Mouse (Mus musculus): ENCODE data around the gene Rala. TPM values are rescaled to one million over a fixed set of nuclear protein-coding genes. Genes with fewer than 3 reads are reported as not detected.
"Not testable (repeated sequence)": the region's sequence is repeated elsewhere in the genome, so short reads cannot be mapped to it uniquely, and the experiment has no call there.

The Rala gene
- total RNA-seq (2021), result 10 to 100 TPM; 59.2 to 60.3 TPM
- long read RNA-seq, experiment 1, transcript Rala-201 (5 exons, 2,688 nt), result major isoform, 106 of 123 reads
- long read RNA-seq, experiment 1, partial matches to known transcripts, result 15 of 123 reads
- long read RNA-seq, experiment 1, other reads (novel, unspliced or antisense), result 2 of 123 reads
- long read RNA-seq, experiment 2, transcript Rala-201 (5 exons, 2,688 nt), result major isoform, 66 of 77 reads
- long read RNA-seq, experiment 2, partial matches to known transcripts, result 10 of 77 reads
- long read RNA-seq, experiment 2, other reads (novel, unspliced or antisense), result 1 of 77 reads

- DNase-seq (ENCODE audit: low spot score in 2 of 2), result peak; percentile 94 to 97
Observed at GRCm38 (mm10) chr13:17944078-17944917, at the start of gene Rala. Gene Rala (minus strand): TSS chr13:17944239.

DNA sequence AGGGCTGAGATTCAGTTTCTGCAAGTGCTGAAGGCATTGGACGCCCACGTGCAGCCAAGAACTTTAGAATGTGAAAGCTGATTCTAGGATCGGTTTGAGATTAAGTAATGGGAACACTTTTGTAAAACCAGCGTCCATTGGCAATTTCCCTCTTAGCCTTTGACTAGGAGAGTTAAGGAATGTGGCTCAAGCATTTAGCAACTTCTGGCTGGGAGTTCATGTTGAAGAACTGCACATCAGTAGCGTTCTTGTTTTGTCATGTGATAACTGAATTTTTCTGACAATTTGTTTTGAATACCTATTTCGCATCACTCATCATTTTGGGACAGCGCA, 49.4 kb upstream of the Rala start:
- no peak for DNase-seq (ENCODE audit: low spot score in 2 of 2)

DNA sequence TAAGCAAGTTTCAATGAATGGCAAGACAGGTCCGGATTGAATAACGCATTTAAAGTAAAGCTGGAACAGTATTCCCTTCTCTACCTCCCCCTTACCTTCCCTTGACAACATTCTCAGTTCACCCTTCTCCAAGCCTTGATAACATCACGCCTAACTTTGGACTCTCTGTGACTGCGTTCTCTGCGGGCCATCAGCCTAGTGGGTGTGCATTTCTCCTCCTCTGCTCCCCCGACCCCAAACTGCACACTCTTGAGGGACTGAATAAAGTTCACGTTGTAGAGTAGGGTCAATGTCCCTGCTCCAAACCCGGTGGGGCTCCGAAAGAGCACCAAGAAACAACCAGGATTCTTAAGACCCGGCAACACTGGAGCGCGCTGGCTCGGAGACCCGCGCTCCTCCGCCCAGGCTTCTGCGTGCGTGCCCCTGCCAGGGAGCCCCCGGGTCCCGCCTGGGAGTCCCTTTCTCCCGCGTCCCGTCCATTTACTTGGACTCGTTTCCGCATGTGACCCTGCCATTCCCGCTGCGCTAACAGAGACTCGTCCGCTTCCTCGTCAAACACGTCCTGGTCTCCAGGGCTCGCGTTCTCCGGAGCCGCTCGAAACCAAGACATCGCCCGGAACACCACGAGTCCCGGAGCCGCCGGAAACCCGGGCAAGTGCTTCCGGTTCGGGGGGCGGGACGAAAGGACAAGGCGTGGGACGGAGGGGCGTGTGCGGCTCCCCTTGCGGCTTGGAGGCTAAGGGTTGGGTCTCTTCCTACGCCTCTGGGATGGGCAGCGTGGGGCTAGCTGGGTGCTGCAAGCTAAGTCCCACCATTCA, 48.9 kb upstream of the Rala start, which contains the start of gene Yae1d1:
Yae1d1 (minus strand) TSS at position 653 of the 818 bp plus-strand sequence.
- peak; percentile 93 to 95 for DNase-seq (ENCODE audit: low spot score in 2 of 2)

- no peak for DNase-seq (ENCODE audit: low spot score in 2 of 2)
Observed at GRCm38 (mm10) chr13:17992009-17992408, 48.0 kb upstream of the Rala start.

DNA sequence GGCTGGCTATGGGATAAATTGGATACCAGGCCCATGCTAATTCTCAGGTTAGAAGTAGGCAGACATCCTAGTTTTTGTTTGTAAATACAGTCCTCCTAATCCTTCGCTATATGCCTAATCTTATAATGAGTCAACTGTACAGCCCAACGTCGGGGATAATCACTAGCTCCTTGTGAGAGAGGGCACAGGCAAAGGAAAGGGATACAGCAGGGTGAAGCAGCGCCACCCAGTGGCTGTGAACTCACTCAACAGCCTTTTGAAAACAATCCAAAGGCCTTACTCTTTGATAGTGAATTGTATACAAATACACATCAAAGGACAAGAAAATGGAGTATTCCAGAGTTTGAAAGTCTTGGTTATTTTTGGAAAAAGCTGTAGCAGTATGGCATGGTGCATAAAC, 39.2 kb upstream of the Rala start:
- DNase-seq (ENCODE audit: low spot score in 2 of 2), result peak; percentile 55 to 64

GRCm38 (mm10) chr13:17982634-17983033, 38.6 kb upstream of the Rala start:
- DNase-seq (ENCODE audit: low spot score in 2 of 2), result no peak

DNA sequence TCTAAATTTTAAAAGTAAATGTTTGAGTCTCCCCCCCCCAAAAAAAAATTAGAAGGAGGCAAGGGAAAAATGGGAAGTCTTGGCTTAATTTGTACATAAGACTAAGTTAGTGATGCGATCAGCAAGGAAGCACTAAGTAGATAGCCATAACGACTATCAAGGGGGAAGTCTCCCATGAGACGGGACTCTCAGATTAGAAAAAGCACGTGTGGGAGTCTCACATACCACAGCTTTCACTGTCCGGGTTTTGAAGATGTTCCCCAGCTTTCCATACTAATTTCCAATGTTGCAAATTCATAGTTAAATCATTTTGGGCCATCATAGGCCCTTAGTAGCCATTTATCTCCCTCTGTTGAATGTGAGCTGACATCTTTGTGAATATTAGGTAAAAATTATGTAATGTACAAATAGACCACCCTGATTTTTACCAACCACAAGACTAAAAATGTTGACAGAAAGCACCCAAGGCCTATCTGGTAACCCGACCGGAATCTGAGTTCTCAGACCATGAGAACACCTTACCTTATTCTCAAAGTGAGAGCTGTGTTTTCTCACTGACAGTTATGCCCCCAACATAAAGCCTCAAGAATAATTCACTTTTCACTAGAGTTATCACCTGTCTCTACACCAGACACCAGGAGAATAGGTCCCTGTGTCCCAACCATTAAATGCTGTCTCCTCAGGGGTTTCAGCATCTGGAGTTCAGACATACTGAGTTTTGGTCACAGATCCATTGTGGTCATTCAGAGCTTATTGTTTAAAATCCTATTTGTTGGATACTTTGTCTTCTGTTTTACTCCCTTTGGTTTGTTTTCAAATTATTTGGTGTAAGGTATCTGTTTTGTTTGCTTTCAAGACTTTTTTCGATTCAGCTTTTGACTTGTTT, 33.1 kb upstream of the Rala start:
- no peak for DNase-seq (ENCODE audit: low spot score in 2 of 2)

GRCm38 (mm10) chr13:17975891-17976290, 31.9 kb upstream of the Rala start:
- no peak for DNase-seq (ENCODE audit: low spot score in 2 of 2)

DNA sequence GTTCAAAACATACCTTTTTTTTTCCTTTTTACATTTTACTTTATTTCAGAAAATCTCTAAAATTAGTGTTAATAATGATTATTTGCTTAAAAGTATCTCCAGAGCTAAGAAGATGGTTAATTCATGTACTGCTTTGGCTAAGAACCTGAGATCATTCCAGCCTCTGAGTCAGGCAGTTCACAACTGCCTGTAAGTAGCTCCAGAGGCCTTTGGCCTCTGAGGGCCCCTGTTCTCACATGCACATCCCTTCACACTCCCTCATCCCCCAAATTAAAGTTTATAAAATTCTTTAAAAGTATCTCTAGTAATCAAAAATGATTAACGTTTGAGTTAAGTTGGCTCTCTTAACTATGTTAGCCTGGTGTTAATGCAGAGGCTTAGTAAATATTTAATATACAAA, 31.4 kb upstream of the Rala start:
- no peak for DNase-seq (ENCODE audit: low spot score in 2 of 2)

DNA sequence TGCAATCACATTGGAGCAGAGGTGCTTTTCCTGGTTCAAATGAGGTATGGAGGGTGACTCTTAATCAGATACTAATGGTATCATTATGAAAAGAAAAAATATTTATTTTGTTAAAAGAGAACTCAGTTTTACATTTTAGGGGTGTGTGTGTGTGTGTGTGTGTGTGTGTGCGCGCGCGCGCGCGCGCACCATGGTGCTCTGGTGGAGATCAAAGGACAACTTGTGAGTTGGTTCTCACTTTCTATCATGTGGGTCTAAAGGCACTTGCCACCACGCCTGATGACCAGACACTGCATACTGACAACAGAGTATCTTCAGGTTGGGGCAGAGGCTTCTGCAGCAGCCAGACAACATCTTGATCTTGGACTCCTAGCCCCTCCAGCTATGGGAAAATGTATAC, 30.7 kb upstream of the Rala start:
- DNase-seq (ENCODE audit: low spot score in 2 of 2), result no peak

DNA sequence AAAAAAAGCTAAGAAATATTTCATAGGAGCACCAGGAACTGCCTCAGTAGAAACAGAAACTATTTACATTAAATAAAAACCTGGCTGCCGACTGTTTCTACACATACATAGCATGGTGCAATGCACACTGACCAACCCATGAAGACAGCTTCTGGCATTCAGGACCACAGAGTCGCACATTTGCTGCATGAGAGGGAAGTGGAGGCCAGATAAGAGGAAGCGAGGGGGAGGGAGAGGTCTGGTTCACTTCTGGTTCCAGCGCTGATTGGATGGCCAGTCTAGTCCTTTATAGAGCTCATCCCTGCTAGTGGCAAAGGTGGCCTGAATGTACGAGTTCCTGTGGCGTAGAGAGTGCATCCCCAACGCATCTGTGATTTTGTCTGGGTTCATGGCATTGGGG, 16.6 kb upstream of the Rala start:
- DNase-seq (ENCODE audit: low spot score in 2 of 2), result no peak

- DNase-seq (ENCODE audit: low spot score in 2 of 2), result no peak
Observed at GRCm38 (mm10) chr13:17954282-17954681, 10.2 kb upstream of the Rala start.

- not testable (repeated sequence) for DNase-seq (ENCODE audit: low spot score in 2 of 2)
Observed at GRCm38 (mm10) chr13:17950581-17950980, 6.5 kb upstream of the Rala start.

GRCm38 (mm10) chr13:17949555-17949954, 5.5 kb upstream of the Rala start:
- DNase-seq (ENCODE audit: low spot score in 2 of 2), result no peak

DNA sequence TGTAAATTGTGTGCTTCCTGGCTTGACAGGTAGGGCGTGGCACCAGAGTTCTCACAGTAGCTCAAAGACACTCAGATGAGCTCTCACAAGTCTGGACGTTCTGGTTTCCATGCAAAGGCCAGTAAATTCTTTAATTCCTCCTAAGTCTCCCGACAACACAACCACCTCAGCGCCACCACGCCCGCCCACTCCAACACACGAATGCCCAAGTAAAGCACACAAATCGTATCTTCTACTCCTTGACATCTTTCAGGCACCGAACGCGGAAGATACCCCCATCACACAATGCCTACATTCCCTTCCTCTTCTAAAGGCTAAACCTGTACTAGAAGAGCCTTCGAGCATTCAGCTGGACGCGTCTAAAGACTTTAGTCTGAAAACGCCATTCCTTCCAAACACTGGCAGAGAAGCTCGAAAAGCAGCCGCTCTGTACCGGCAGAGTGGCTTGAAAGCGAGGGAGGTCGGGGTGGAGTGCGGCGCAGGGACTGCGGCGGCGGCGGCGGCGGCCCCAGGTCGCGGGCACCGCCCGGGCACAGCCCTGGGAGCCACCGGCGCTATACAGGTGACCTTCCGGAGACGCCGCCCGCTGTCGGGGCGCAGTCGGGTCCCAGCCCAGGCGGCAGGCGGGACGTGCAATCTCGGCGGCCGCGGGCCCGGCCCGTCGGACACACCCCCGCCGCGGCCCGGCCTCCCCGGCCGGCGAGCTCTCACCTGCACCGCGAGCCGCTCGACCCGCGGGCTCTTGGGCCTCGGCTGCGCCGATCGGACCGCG, 547 bp downstream of the Rala start:
- peak; percentile 12 to 46 for DNase-seq (ENCODE audit: low spot score in 2 of 2)

DNA sequence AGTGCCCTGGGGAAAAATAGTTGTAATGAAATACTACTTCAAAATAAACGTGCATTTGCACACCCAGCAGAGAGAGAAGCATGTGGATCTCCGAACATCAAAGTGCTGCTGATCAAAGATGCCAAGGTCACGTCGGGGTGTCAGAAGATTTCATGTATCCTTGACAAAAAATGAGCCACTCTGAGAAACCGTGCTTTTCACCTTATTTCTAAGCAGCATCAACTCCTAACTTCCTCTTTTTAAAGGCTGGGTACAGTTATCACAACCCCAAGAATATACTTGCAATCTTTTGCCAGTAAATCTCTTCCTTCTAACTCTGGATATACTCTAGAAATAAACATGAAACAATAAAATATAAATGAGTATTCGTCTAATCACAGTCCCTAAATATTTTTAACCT, 1.7 kb downstream of the Rala start:
- no peak for DNase-seq (ENCODE audit: low spot score in 2 of 2)

DNA sequence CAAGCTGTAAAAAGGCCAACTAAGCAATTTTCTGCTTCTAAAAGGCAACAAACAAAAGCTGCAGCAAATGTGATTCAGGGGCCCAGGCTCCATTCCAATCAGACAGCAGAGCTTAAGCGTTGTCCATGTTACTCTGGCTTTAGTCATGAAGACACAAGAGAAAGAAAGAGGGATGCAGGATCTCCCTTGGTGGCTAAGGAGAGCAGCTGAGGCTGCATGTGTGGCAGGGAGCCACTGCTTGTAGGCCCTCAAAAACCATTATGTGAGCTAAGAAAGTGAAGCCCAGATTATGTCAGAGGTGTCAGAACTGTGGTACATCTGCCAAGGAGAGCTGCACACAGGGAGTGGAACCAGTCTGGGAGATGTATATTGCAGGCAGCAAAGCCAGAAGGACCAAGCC, 36.7 kb downstream of the Rala start:
- DNase-seq (ENCODE audit: low spot score in 2 of 2), result no peak

DNA sequence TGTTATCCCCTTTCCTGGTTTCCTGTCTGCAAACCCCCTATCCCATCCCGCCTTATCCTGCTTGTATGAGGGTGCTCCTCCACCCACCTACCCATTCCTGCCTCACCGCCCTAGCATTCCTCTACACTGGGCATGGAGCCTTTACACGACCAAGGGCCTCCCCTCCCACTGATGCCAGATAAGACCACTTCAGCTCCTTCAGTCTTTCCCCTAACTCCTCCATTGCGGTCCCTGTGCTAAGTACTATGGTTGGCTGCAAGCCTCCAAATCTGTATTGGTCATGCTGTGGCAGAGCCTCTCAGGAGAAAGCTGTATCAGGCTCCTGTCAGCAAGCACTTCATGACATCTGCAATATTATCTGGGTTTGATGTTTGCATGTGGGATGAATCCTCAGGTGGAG, 42.6 kb downstream of the Rala start:
- no peak for DNase-seq (ENCODE audit: low spot score in 2 of 2)

DNA sequence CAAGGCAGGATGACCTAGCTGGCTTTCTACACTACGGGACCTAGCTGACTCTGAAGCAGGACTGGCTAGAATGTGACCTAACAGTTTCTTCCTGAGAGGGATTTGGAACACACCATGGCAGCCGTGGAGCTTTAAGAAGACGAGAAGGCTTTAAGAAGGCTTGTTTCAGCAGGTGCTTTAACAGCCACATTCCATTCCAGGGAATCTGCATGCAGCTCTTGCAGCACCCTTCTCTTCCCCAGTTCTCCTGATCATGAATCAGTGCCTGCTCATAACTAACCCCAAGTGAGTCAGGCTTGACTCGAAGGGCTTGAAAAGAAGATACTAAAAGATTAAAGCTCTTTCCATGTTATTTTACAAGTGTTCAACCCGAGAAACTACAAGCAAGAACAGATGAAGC, 43.4 kb downstream of the Rala start:
- DNase-seq (ENCODE audit: low spot score in 2 of 2), result no peak

DNA sequence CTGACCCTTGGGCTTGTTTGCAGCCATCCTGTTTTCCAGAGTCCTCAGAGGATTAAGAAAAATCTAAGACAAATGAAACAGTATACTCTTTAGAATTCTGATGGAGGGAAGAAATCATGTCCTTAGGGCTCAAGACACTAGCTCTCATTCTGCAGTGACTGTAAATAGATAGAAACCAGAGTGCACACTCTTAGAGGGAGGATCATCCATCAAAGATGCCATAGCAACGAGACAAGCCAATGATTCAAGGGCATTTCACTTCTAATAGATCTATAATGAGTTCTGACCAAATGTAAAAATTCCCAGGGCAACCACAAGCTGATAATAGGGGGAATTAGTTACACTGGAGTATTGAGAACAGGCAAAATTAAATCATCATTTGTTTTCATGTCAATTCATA, 47.0 kb downstream of the Rala start:
- DNase-seq (ENCODE audit: low spot score in 2 of 2), result no peak
